Mouse (Mus musculus): ENCODE results near the gene Pex3.
"Not testable (repeated sequence)": the region's sequence is repeated elsewhere in the genome, so short reads cannot be mapped to it uniquely, and the experiment has no call there.

Gene Pex3

GRCm38 (mm10) chr10:13539769-13540333, 13.1 kb downstream of the Pex3 start:
- in situ Hi-C loops (cut with MboI, MseI), result no loop called here

GRCm38 (mm10) chr10:13536706-13537105, 16.2 kb downstream of the Pex3 start:
- in situ Hi-C loops (cut with MboI, MseI), result no loop called here

GRCm38 (mm10) chr10:13534751-13535150, 18.2 kb downstream of the Pex3 start:
- in situ Hi-C loops (cut with MboI, MseI), result no loop called here

GRCm38 (mm10) chr10:13528155-13528554, 24.8 kb downstream of the Pex3 start:
- in situ Hi-C loops (cut with MboI, MseI), result no loop called here

- in situ Hi-C loops (cut with MboI, MseI), result no loop called here
Measured at GRCm38 (mm10) chr10:13521857-13522256, 31.1 kb downstream of the Pex3 start.

- in situ Hi-C loops (cut with MboI, MseI), result no loop called here
Measured at GRCm38 (mm10) chr10:13502371-13502770, 50.6 kb downstream of the Pex3 start.

GRCm38 (mm10) chr10:13501533-13501932, 51.4 kb downstream of the Pex3 start:
- in situ Hi-C loops (cut with MboI, MseI), result not testable (repeated sequence)

GRCm38 (mm10) chr10:13500938-13501496, 51.9 kb downstream of the Pex3 start:
- in situ Hi-C loops (cut with MboI, MseI), result no loop called here

GRCm38 (mm10) chr10:13500473-13500872, 52.5 kb downstream of the Pex3 start:
- in situ Hi-C loops (cut with MboI, MseI), result no loop called here

- in situ Hi-C loops (cut with MboI, MseI), result no loop called here
Measured at GRCm38 (mm10) chr10:13499331-13499730, 53.6 kb downstream of the Pex3 start, which contains the start of gene Fuca2. Gene Fuca2, plus strand, starts transcription at chr10:13499540.

- in situ Hi-C loops (cut with MboI, MseI), result no loop called here
Measured at GRCm38 (mm10) chr10:13496315-13496714, 56.6 kb downstream of the Pex3 start.

GRCm38 (mm10) chr10:13493978-13494686, 58.8 kb downstream of the Pex3 start:
- in situ Hi-C loops (cut with MboI, MseI), result no loop called here

GRCm38 (mm10) chr10:13489671-13490070, 63.3 kb downstream of the Pex3 start:
- in situ Hi-C loops (cut with MboI, MseI), result no loop called here

GRCm38 (mm10) chr10:13485958-13486357, 67.0 kb downstream of the Pex3 start:
- in situ Hi-C loops (cut with MboI, MseI), result no loop called here

GRCm38 (mm10) chr10:13479341-13479740, 73.6 kb downstream of the Pex3 start:
- in situ Hi-C loops (cut with MboI, MseI), result no loop called here

- in situ Hi-C loops (cut with MboI, MseI), result no loop called here
Measured at GRCm38 (mm10) chr10:13475121-13475520, 77.8 kb downstream of the Pex3 start.

GRCm38 (mm10) chr10:13474568-13474955, 78.4 kb downstream of the Pex3 start:
- in situ Hi-C loops (cut with MboI, MseI), result no loop called here
